Mouse (Mus musculus): ENCODE measurements at regions not wholly inside any gene's neighbourhood (a gene's known extent, or its start where the extent isn't known, plus 50 kb on each side); places are given as distances from the start of the nearest gene placed in this dataset.

GRCm38 (mm10) chr12:80007849-80008248, 105.0 kb downstream of the Zfp36l1 start:
- TF ChIP-seq CTCF (IDR thresholded peaks at IDR 0.05; ENCODE audit: borderline replicate concordance, extremely low read depth, insufficient read depth, insufficient read length): no peak
- no peak for TF ChIP-seq POLR2A (IDR thresholded peaks at IDR 0.05; ENCODE audit: borderline replicate concordance, extremely low read depth, insufficient read depth, insufficient read length, poor library complexity, severe bottlenecking)
